Mouse (Mus musculus): ENCODE data around the gene Dtl.
"Not testable (repeated sequence)": the region's sequence is repeated elsewhere in the genome, so short reads cannot be mapped to it uniquely, and the experiment has no call there.

Dtl gene

GRCm38 (mm10) chr1:191519329-191520066 is 55.8 kb downstream of the Dtl start:
- DNase-seq (ENCODE audit: low spot score), result no peak

DNA sequence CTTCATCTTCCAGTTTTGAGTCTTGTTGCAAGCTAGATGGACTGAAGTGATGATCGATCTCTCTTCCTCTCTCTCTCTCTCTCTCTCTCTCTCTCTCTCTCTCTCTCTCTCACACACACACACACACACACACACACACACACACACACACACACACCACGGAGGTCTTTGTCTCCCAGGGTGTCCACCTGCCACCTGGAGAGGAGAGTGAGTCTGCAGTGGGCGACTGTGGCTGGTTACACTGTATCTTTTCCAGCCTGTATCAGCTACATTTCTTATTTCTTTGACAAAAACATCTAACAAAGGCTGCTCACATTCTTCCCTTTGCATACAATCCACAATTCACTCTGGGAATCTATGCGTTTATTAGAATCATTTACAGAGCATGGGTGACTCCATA is 56.4 kb downstream of the Dtl start:
- DNase-seq (ENCODE audit: low spot score), result no peak

DNA sequence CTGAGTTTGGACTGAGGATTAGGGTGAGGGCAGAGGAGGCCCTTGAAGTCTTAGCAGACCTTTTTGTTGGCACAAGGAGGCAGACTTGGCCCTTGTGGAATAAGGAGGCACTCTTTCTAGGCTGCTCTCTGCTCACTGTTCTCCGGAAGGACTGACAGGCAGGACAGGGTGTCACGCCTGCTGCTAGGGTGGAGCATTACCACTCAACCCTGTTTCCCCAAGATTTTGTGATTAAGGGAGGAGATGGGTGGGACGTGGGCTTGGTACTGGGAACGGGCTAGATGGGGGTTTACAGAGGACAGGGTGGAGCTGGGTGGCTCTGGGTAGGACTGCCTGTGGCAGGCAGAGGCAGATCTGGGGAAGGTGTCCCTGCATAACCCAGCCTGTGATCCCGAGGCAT is 57.4 kb downstream of the Dtl start:
- no peak for DNase-seq (ENCODE audit: low spot score)

DNA sequence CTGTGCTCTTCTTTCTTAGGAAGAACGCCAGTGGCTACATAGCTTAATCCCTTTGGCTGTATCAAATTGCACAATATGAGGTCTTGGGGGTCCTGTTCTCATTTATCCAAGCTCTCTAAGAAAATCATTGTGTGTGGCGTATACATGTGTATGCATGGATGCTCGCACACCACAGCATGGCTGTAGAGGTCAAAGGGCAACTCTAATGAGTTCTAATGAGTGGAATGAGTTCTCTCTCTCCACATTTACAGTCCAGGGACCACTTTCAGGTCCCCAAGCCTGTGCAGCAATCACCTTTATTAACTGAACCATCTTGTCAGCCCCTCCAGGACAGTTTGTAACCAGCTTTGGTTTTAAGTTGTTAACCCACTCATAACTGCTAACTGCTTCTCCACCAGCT is 58.3 kb downstream of the Dtl start:
- DNase-seq (ENCODE audit: low spot score), result peak; percentile 80

DNA sequence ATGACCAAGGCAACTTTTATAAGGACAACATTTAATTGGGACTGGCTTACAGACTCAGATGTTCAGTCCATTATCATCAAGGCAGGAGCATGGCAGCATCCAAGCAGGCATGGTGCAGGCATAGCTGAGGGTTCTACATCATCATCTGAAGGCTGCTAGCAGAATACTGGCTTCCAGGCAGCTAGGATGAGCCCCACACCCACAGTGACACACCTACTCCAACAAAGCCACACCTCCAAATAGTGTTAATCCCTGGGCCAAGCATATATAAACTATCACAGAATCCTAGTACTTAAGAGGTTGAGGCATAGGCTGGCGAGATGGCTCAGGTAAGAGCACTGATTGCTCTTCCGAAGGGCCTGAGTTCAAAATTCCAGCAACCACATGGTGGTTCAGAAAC is 59.0 kb downstream of the Dtl start:
- DNase-seq (ENCODE audit: low spot score), result not testable (repeated sequence)

- no peak for DNase-seq (ENCODE audit: low spot score)
These were observed 62.1 kb downstream of the Dtl start for GRCm38 (mm10) chr1:191513195-191513594.

DNA sequence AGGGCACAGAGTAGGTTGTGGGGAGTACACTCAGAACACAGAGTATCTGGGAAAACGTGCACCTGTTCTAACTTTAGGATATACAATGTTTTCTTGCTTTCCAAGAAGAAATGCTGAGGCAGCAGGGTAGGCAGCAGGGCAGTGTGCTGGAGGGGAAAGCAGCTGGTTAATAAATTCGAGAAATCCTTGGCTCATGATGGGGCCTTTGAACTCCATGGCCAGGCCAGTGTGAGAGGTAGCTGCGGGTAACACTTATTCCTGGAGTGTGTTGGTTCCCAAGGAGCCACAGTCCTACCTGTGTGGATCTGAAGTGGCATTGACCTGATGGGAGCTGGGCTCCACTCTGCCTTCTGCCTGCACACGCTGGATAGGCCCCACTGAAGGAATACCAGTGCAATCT is 63.0 kb downstream of the Dtl start:
- DNase-seq (ENCODE audit: low spot score), result no peak

- DNase-seq (ENCODE audit: low spot score), result no peak
These were observed 63.8 kb downstream of the Dtl start for GRCm38 (mm10) chr1:191511503-191511902.

GRCm38 (mm10) chr1:191509865-191510264 is 65.5 kb downstream of the Dtl start:
- no peak for DNase-seq (ENCODE audit: low spot score)

DNA sequence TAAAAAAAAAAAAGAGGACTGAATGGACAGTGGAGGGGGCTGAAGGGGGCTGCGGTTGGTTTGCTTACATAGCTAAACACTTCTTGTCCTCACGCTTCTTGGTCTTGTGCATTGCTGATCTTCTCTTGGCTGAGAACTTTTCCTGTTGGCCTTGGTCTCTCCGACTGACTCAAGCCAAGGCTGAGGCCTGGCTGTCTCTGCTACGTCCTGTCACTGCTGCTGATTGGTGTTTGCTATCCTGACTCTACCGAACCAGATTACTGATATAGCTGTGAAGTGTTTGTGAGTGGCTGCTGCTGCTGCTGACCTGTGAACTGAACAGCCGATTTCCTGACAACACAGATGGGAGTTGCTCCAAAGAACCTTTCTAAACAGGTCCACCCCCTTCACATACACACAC is 66.2 kb downstream of the Dtl start:
- DNase-seq (ENCODE audit: low spot score), result no peak

GRCm38 (mm10) chr1:191506791-191507190 is 68.6 kb downstream of the Dtl start:
- no peak for DNase-seq (ENCODE audit: low spot score)

DNA sequence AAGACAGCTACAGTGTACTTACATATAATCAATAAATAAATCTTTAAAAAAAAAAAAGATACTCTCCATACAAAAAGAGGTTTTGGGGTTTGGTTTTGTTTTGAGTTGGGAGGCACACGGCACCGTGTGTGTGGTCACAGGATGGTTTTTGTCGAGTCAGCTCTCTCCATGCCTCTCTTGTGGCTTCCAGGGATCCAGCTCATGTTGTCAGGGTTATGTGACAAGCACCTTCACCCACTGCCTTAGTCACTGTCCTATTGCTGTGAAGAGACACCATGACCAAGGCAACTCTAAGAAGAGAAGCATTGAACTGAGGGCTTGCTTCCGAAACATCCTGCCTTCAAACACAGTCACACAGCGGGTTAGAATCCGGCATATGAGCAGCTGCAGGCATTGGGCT is 75.7 kb downstream of the Dtl start:
- no peak for DNase-seq (ENCODE audit: low spot score)

DNA sequence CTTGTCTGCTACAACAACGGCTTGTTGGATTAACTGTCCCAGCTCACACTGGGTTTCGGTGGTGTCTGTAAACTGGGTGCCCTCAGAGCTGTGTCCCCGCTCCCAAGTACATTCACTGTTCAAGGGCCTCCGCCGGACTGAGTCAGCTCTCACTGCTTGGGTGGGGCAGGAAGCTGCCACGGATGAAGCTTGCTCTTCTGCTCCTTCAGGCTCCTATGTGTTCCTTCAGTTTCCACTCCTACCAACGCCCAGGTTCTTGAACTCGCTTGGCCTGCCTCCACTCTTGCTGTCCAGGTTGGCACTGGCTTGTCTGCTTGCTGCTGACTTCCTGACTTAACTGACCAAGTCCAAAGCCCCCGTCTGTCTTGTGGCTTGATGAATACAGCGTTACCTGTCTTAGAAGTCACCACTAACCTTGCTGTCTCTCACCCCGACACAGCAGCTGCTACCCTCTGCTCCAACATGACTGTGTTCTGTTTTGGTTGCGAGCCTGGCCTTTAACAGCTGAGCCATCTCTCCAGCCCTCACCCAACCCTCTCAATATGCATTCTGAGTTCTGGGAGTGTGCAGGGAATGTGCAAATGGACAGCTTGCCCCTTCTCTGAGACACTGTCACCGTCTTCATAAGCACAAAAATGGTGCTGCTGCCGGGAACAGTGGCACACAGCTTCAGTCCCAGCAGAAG is 76.9 kb downstream of the Dtl start:
- DNase-seq (ENCODE audit: low spot score), result no peak

DNA sequence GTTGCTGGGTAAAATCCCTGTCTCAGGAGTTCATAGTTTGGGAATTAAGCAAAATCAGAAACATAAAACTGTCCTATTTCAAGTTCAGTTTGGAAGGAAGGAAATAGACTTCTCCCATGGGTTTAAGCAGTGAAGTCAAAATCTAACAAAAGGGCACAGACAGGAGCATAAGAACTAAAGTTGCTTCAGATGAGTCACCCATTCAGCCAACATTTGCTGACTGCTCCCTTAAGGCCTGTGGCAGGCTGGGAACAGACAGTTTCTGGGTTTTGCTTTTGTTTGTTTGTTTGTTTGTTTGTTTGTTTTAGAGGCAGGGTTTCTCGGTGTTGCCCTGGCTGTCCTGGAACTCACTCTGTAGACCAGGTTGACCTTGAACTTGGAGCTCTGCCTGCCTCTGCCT is 78.7 kb downstream of the Dtl start:
- DNase-seq (ENCODE audit: low spot score), result no peak

- no peak for DNase-seq (ENCODE audit: low spot score)
These were observed 80.3 kb downstream of the Dtl start for GRCm38 (mm10) chr1:191495051-191495467.

GRCm38 (mm10) chr1:191494303-191494655 is 81.1 kb downstream of the Dtl start:
- DNase-seq (ENCODE audit: low spot score), result no peak

- DNase-seq (ENCODE audit: low spot score), result no peak
These were observed 81.7 kb downstream of the Dtl start for GRCm38 (mm10) chr1:191493476-191494302.

DNA sequence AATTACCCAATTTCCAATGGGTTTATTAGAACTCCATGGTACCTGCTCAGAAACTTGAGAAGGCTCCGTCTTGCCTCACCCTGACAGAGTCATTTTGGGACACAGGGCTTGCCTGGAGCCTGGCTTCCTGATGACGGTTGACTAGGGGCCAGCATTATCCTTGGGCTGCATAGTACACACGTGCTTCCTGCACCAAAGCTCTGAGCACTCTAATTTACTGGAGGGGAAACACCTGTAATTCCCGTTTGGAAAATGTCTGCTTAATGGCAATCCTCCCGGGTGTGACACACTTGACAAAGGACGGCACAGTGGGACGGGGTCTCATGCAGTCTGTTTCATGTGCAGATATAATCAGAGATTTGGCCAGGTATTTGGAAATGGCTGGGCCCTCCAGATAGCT is 84.9 kb downstream of the Dtl start:
- DNase-seq (ENCODE audit: low spot score), result no peak

Data from retina, embryonic 14.5 days (tissue).